Mouse (Mus musculus): ENCODE results near the gene Oas1f.

DNA sequence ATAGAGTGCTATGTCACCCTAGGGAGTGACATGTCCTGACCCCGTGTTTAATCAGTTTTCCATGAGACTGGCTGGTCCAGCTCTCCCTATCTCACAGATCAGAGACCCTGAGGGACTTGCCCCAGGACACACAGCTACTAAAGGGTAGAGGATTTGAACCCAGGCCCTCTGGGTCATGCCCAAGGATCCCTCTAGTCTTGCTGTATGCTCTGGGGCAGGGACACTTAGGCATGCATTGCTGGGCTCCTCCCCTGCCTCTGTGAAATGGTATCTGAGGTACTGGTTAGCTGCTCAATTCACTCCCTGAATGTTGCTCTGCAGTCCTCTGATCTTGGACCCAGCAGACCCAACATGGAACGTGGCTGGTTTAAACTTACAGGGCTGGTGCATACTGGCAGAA, 24.3 kb downstream of the Oas1f start:
- TF ChIP-seq POLR2A (IDR thresholded peaks at IDR 0.05; ENCODE audit: extremely low read depth, insufficient read depth, low read length) (no peak), CTCF (IDR thresholded peaks at IDR 0.05; ENCODE audit: low read depth, low read length) (no peak)

Data from liver, adult 2 months (tissue).